Mouse (Mus musculus): ENCODE data around the gene Stat4.

Gene Stat4

GRCm38 (mm10) chr1:52143596-52144156 lies 156.7 kb downstream of the Stat4 start:
- in situ Hi-C loops (cut with MboI, MseI): loop anchor here in 1 of 2 experiments (10.0 kb wide), 1 partner anchor 581 kb away; the partner anchor contains the start of gene Mfsd6

GRCm38 (mm10) chr1:52144907-52145306 lies 158.0 kb downstream of the Stat4 start:
- in situ Hi-C loops (cut with MboI, MseI): loop anchor here in 1 of 2 experiments (10.0 kb wide), 1 partner anchor 580 kb away; the partner anchor contains the start of gene Mfsd6

- in situ Hi-C loops (cut with MboI, MseI): loop anchor here in 1 of 2 experiments (10.0 kb wide), 1 partner anchor 578 kb away; the partner anchor contains the start of gene Mfsd6
Measured at GRCm38 (mm10) chr1:52146214-52146970, 159.4 kb downstream of the Stat4 start.

GRCm38 (mm10) chr1:52147431-52147830 lies 160.5 kb downstream of the Stat4 start:
- in situ Hi-C loops (cut with MboI, MseI): loop anchor here in 1 of 2 experiments (10.0 kb wide), 1 partner anchor 577 kb away; the partner anchor contains the start of gene Mfsd6

GRCm38 (mm10) chr1:52148178-52148577 lies 161.2 kb downstream of the Stat4 start:
- in situ Hi-C loops (cut with MboI, MseI): loop anchor here in 1 of 2 experiments (10.0 kb wide), 1 partner anchor 577 kb away; the partner anchor contains the start of gene Mfsd6

GRCm38 (mm10) chr1:52148696-52149095 lies 161.7 kb downstream of the Stat4 start:
- in situ Hi-C loops (cut with MboI, MseI): loop anchor here in 1 of 2 experiments (10.0 kb wide), 1 partner anchor 576 kb away; the partner anchor contains the start of gene Mfsd6

- in situ Hi-C loops (cut with MboI, MseI): loop anchor here (5.0 to 10.0 kb wide), 3 partner anchors 42 to 575 kb away; partner anchors contain the start of gene Mfsd6 (in 1 of the 2)
Measured at GRCm38 (mm10) chr1:52149934-52150346, 163.0 kb downstream of the Stat4 start.

GRCm38 (mm10) chr1:52150676-52151075 lies 163.7 kb downstream of the Stat4 start:
- in situ Hi-C loops (cut with MboI, MseI): loop anchor here (5.0 to 10.0 kb wide), 2 partner anchors 42 to 54 kb away; no protein-coding TSS in a partner anchor

GRCm38 (mm10) chr1:52151166-52151565 lies 164.2 kb downstream of the Stat4 start:
- in situ Hi-C loops (cut with MboI, MseI): loop anchor here (5.0 to 10.0 kb wide), 2 partner anchors 41 to 54 kb away; no protein-coding TSS in a partner anchor

- in situ Hi-C loops (cut with MboI, MseI): loop anchor here (5.0 to 10.0 kb wide), 2 partner anchors 40 to 52 kb away; no protein-coding TSS in a partner anchor
Measured at GRCm38 (mm10) chr1:52152369-52152768, 165.4 kb downstream of the Stat4 start.

- in situ Hi-C loops (cut with MboI, MseI): loop anchor here (5.0 to 10.0 kb wide), 2 partner anchors 39 to 52 kb away; no protein-coding TSS in a partner anchor
Measured at GRCm38 (mm10) chr1:52152936-52153335, 166.0 kb downstream of the Stat4 start.

GRCm38 (mm10) chr1:52154890-52155289 lies 167.9 kb downstream of the Stat4 start:
- in situ Hi-C loops (cut with MboI, MseI): loop anchor here (5.0 to 10.0 kb wide), 2 partner anchors 37 to 50 kb away; no protein-coding TSS in a partner anchor

- in situ Hi-C loops (cut with MboI, MseI): loop anchor here in 1 of 2 experiments (10.0 kb wide), 1 partner anchor 48 kb away; no protein-coding TSS in a partner anchor
Measured at GRCm38 (mm10) chr1:52156351-52156750, 169.4 kb downstream of the Stat4 start.

Data from T-helper 17 cell (primary cell).